Mouse (Mus musculus): ENCODE data around the gene Gprin1.

Gprin1 gene

GRCm38 (mm10) chr13:54726131-54726530 lies 23.5 kb downstream of the Gprin1 start:
- in situ Hi-C loops (cut with MboI, MseI) = no loop called here

DNA sequence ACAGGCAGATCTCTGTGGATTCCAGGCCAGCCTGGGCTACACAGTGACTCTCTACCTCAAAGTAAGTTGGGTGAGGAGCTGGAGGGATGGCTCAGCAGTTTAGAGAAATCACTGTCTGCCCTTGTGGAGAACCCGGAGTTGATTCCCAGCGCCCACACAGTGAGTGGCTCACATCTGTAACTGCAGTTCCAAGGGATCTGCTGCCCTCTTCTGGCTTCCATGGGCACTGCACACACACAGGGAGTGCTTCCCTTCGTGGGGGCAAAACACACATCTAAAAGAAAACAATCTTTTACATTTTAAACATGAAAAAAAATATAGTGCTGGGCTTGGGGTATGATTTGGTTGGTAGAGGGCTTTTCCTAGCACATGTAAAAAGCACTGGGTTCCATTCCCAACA lies 26.5 kb downstream of the Gprin1 start:
- in situ Hi-C loops (cut with MboI, MseI) = no loop called here

- in situ Hi-C loops (cut with MboI, MseI) = no loop called here
Observed at GRCm38 (mm10) chr13:54716916-54717315, 32.8 kb downstream of the Gprin1 start.

GRCm38 (mm10) chr13:54714996-54715395 lies 34.7 kb downstream of the Gprin1 start:
- in situ Hi-C loops (cut with MboI, MseI) = no loop called here

DNA sequence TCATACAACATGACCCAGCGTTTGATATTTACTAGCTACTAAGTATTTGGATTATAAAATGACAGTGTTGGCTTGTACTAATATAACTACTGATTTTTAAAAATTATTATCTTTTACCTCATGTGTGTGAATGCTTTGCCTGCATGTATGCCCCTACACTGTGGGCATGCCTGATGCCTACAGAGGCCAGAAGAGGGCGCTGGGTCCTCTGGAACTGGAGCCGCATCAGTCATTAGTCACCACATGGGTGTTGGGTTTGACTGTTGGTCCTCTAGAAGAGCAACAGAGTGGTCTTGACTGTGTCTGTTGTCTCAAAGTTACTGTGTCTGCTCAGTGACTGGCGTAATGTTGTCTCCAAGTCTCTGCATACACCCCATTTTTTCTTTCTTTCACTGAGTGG lies 35.3 kb downstream of the Gprin1 start:
- in situ Hi-C loops (cut with MboI, MseI) = no loop called here

DNA sequence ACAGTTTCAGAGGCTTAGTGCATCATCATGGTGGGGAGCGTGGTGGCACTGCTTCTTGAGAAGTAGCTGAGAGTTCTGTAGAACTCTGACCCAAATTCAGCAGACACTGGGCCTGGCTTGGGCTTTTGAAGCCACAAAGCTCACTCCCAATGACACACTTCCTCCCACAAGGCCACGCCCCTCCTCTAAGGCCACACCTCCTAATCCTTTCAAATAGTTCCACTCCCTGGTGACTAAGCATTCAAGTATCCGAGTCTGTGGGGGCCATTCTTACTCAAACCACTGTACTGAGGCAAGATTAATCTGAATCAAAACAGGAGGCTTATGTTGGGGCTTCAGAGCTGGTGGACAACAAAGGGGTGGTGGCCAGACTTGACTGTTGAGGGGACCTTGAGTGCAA lies 38.8 kb downstream of the Gprin1 start:
- in situ Hi-C loops (cut with MboI, MseI) = no loop called here

DNA sequence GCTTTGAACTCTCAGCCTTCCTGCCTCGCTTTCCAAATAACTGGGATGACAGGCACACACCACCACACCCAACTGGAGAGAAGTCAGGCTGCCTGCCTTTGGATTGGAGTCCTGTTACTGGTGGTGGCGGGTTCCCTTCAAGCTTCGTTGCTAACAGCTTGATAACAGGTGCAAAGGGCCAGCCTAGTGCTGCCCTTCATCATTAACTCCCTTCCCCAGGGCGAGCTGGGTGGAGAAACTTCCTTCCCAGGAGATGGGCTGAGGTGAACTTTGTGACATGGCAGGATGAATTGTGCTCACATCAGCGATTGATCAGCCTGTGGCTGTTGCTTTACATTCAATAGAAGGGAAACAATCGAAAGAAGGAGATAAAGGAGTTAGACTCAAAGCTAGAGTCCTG lies 44.8 kb downstream of the Gprin1 start:
- in situ Hi-C loops (cut with MboI, MseI) = no loop called here

GRCm38 (mm10) chr13:54702507-54702906 lies 47.2 kb downstream of the Gprin1 start:
- in situ Hi-C loops (cut with MboI, MseI) = no loop called here

DNA sequence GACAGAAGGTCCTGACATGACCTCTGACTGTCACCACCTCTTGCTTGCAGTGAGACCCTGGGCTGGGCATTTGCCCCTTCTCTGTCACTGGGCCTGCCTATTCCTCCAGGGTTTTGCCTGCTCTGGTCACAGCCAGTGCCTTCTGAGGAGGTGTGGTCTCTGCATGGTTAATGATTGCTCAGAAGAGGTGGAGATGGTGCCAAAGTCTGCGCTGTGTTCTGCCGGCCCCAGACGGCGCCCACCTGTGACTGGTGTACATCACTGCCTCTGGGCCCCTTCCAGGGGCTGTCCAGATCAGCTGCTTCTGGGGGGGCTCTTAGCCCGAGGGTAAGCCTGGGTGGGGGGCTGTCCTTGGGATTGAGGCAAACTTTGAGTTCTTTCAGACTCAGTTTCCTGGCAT lies 48.4 kb downstream of the Gprin1 start, which contains the start of gene Cdhr2:
Gene Cdhr2, plus strand, starts transcription at position 219 of the 400 bp plus-strand sequence.
- in situ Hi-C loops (cut with MboI, MseI) = no loop called here

DNA sequence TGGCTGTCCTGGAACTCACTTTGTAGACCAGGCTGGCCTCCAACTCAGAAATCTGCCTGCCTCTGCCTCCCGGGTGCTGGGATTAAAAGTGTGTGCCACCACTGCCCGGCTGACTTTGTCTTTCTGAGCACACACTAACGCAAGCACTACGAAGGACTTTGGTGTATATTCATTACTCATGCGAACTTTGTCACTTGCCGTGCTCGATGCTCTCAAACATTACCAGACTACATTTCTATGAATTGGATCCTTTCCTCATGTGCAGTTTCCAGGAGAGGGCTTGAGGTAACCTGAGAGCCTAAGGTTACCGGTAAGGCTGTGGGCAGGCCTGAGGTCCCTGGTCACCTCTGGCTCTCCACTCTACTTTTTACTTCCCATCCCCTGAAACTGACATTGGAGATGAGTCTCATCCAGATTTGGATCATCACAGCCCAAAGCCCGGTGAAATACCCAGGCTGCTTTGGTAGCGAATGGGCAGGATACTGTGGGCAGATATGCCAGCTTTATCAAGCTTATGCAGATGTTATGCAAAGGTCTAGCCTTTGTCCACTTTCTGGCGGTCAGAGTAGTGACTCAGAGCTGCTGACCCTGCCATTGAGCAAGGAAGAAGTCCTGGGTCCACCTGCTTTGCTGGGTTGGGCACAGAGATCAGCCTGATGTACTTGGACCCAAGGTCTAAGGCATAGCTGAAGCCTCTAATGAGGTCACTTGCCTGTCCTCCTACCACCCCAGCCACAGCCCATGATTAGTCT lies 54.0 kb downstream of the Gprin1 start:
- in situ Hi-C loops (cut with MboI, MseI) = no loop called here

DNA sequence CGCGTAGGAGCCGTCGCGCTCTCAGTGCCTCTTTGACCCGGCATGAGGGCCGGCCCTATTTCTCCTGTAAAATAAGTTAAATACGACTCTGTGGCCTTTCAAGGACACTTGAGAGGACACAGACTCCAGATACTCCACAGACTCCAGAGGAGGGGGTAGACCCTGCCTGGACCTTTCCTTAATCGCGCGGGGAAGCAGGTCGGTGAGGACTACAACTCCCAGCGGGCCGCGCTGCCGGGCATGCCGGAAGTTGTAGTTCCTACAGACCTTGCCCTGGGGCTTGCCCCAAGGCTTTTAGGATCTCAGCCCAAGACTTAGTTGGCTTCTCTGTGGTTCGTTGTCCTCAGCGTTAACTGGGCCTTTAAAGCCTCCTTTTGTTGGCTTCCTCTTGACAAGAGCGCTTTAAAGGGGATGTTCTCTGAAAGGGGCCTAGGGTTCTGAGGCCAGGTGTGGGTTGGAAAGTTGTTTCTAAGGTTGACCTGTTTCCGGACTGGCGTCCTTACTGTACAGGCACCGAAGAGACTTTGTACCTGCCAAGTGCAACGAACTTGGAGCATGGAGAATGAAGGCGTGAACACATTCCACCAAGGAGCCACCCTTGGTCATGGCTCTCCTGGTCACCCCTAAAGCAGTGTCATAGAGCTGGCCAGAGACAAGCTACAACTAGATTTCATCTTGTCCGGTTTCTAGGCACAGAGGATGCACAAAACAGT lies 55.2 kb downstream of the Gprin1 start:
- in situ Hi-C loops (cut with MboI, MseI) = no loop called here

- in situ Hi-C loops (cut with MboI, MseI) = no loop called here
Observed at GRCm38 (mm10) chr13:54693558-54694347, 55.9 kb downstream of the Gprin1 start, which contains the start of gene Rnf44. Gene Rnf44, minus strand, starts transcription at chr13:54693907.

- in situ Hi-C loops (cut with MboI, MseI) = no loop called here
Observed at GRCm38 (mm10) chr13:54692711-54693557, 56.7 kb downstream of the Gprin1 start.

GRCm38 (mm10) chr13:54691737-54692136 lies 57.9 kb downstream of the Gprin1 start:
- in situ Hi-C loops (cut with MboI, MseI) = no loop called here

DNA sequence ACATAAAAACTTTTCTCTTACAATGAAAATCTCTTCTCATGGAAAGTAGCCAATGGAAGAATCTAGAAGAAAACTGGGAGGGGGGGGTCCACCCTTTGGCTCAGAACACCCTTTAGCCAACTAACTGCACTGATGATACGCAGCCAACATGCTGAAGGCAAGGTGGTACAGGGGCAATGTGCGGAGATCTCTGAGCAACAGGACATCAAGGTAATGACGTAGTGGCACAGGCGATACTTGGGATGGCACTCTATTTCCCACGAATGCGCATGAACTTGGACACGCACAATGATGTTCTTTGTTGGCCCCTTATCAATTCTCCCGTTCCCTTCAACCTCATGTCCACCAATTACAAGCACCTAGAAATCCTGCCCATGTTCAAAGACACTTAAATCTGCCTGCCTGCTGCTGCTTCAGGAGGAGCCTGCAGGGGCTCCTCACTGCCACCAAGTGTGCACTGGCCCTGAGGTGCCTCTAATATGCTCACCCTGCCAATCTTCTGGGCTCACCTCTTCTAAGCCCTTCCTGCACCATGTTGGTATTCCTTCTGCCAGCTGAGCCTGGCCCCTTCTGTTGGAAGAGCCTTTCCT lies 59.4 kb downstream of the Gprin1 start:
- in situ Hi-C loops (cut with MboI, MseI) = no loop called here

GRCm38 (mm10) chr13:54687575-54688424 lies 61.9 kb downstream of the Gprin1 start:
- in situ Hi-C loops (cut with MboI, MseI) = no loop called here

- in situ Hi-C loops (cut with MboI, MseI) = no loop called here
Observed at GRCm38 (mm10) chr13:54687096-54687495, 62.6 kb downstream of the Gprin1 start.

Measured in T-helper 2 cell (primary cell).